Mouse (Mus musculus): ENCODE data around the gene Cpm. TPM values are rescaled to one million over a fixed set of nuclear protein-coding genes. Genes with fewer than 3 reads are reported as not detected.

Gene Cpm
- polyA plus RNA-seq, 1 experiment from 2014 or later: 32.8 TPM

DNA sequence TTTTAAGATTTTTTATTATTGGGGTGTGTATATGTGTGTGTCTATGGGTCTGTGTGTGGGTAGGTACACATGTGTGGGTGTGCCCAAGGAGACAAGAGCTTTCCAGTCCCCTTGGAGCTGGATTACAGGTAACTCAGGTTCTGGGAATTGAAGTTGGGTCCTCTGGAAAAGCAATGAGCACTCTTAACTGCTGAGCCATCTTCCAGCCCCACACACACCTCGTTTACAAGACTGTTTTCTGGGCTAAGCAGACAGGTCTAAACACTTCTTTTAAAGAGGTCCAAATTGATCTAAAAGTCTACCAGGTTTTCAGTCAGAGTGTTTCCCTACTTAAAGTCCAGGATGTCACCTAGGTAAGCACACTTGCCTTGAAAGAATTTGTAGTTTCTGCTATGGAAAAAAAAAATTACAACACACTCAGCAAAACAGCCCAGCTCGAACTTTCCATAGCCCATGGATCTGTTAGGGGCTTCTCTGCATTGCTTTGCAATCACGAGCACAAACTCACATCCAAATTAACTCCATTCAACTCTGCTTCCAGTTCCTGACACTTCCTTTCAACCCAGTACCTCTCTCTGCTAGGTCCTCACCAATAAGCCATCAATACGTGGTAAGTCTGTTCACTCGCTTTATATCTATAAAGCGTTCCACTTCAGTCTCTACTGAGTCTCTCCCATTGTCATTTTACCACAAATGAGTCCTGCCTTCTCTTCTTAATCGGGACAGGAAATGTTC, 36.8 kb upstream of the Cpm start:
- Histone ChIP-seq H3K27ac (ENCODE audit: low read depth, low read length) (no peak overlapping the region), H3K27me3 (replicated peaks; ENCODE audit: control insufficient read depth, insufficient read depth, low read length) (no peaks in the 10 kb centered on the region), H3K4me2 (replicated peaks; ENCODE audit: low read depth) (no peak overlapping the region), H3K36me3 (ENCODE audit: control insufficient read depth, insufficient read depth) (no peaks in the 10 kb centered on the region), H3K9me3 (ENCODE audit: control insufficient read depth) (no peaks in the 10 kb centered on the region), H3K4me3 (ENCODE audit: low read depth, low read length) (no peak overlapping the region), H3K9ac (ENCODE audit: low read depth, low read length) (no peak overlapping the region), H3K4me1 (replicated peaks; ENCODE audit: control insufficient read depth, insufficient read depth, low read length) (no peaks in the 10 kb centered on the region)
- no peak for ATAC-seq
- WGBS: 78% methylated on average over 7 of the region's 7 CpGs
- TF ChIP-seq CTCF (IDR thresholded peaks at IDR 0.05; ENCODE audit: low read depth): no peak

GRCm38 (mm10) chr10:117593041-117593570, 36.2 kb upstream of the Cpm start:
- no peak overlapping the region for H3K4me3 ChIP-seq (ENCODE audit: low read depth, low read length)
- no peak for TF ChIP-seq CTCF (IDR thresholded peaks at IDR 0.05; ENCODE audit: low read depth)
- no peak for ATAC-seq

DNA sequence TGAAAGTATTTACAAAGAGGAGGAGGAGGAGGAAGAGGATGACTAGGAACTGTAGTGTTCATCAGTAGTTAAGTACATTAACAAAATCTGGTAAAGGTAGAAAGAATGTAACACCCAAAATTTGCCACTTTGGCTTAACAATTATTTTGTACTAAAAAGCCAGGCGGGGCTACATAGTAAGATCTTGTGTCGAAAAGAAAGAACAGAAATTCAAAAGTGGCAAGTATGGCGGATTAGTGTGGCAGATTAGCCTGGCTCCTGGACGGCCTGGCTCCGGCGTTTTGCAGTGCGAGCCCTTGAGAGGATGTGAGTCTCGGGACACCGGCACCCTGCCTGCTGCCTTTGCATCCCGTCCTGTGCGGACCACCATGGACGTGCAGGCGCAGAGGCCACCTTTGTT, 35.4 kb upstream of the Cpm start:
- ATAC-seq: no peak
- TF ChIP-seq CTCF (IDR thresholded peaks at IDR 0.05; ENCODE audit: low read depth): no peak
- no peak overlapping the region for H3K9ac ChIP-seq (ENCODE audit: low read depth, low read length)
- 92% methylated on average over 13 of the region's 13 CpGs for WGBS
- no peak overlapping the region for H3K4me2 ChIP-seq (replicated peaks; ENCODE audit: low read depth)
- H3K4me1 ChIP-seq (replicated peaks; ENCODE audit: control insufficient read depth, insufficient read depth, low read length): no peaks in the 10 kb centered on the region
- H3K9me3 ChIP-seq (ENCODE audit: control insufficient read depth): no peaks in the 10 kb centered on the region
- H3K27ac ChIP-seq (ENCODE audit: low read depth, low read length): no peak overlapping the region
- no peaks in the 10 kb centered on the region for H3K27me3 ChIP-seq (replicated peaks; ENCODE audit: control insufficient read depth, insufficient read depth, low read length)
- H3K4me3 ChIP-seq (ENCODE audit: low read depth, low read length): no peak overlapping the region
- H3K36me3 ChIP-seq (ENCODE audit: control insufficient read depth, insufficient read depth): no peaks in the 10 kb centered on the region

More at GRCm38 (mm10) chr10:117593041-117593570, 36.2 kb upstream of the Cpm start:
- Histone ChIP-seq H3K36me3 (ENCODE audit: control insufficient read depth, insufficient read depth) (no peaks in the 10 kb centered on the region), H3K27me3 (replicated peaks; ENCODE audit: control insufficient read depth, insufficient read depth, low read length) (no peaks in the 10 kb centered on the region), H3K4me1 (replicated peaks; ENCODE audit: control insufficient read depth, insufficient read depth, low read length) (no peaks in the 10 kb centered on the region), H3K9me3 (ENCODE audit: control insufficient read depth) (no peaks in the 10 kb centered on the region), H3K4me2 (replicated peaks; ENCODE audit: low read depth) (no peak overlapping the region), H3K27ac (ENCODE audit: low read depth, low read length) (no peak overlapping the region), H3K9ac (ENCODE audit: low read depth, low read length) (no peak overlapping the region)
- 99% methylated on average over 5 of the region's 5 CpGs for WGBS

GRCm38 (mm10) chr10:117594291-117594850, 34.9 kb upstream of the Cpm start:
- Histone ChIP-seq H3K9ac (ENCODE audit: low read depth, low read length) (no peak overlapping the region), H3K9me3 (ENCODE audit: control insufficient read depth) (no peaks in the 10 kb centered on the region), H3K27ac (ENCODE audit: low read depth, low read length) (no peak overlapping the region), H3K4me3 (ENCODE audit: low read depth, low read length) (no peak overlapping the region), H3K27me3 (replicated peaks; ENCODE audit: control insufficient read depth, insufficient read depth, low read length) (no peaks in the 10 kb centered on the region), H3K36me3 (ENCODE audit: control insufficient read depth, insufficient read depth) (no peaks in the 10 kb centered on the region), H3K4me2 (replicated peaks; ENCODE audit: low read depth) (no peak overlapping the region), H3K4me1 (replicated peaks; ENCODE audit: control insufficient read depth, insufficient read depth, low read length) (no peaks in the 10 kb centered on the region)
- no peak for TF ChIP-seq CTCF (IDR thresholded peaks at IDR 0.05; ENCODE audit: low read depth)
- no peak for ATAC-seq
- WGBS: 90% methylated on average over 17 of the region's 17 CpGs

DNA sequence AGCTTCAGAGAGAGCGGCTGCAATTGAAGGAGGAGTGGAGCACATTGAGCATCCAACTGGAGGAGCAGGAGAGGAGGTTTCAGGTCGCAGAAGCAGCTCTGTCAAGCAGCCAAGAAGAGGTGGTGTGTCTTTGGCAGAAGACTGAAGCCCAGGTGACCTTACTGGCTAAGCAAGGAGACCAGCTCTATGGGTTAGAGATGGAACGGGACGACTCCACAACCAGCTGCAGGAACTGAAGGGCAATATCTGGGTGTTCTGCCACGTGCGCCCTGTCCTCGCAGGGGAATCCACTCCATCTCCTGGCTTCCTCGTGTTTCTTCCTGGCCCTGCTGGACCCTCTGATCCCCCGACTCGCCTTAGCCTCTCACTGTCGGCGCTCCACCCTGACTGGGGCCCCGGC, 34.4 kb upstream of the Cpm start:
- no peak for ATAC-seq
- no peak overlapping the region for H3K9ac ChIP-seq (ENCODE audit: low read depth, low read length)
- H3K9me3 ChIP-seq (ENCODE audit: control insufficient read depth): no peaks in the 10 kb centered on the region
- H3K27me3 ChIP-seq (replicated peaks; ENCODE audit: control insufficient read depth, insufficient read depth, low read length): no peaks in the 10 kb centered on the region
- no peaks in the 10 kb centered on the region for H3K4me1 ChIP-seq (replicated peaks; ENCODE audit: control insufficient read depth, insufficient read depth, low read length)
- no peak overlapping the region for H3K27ac ChIP-seq (ENCODE audit: low read depth, low read length)
- H3K36me3 ChIP-seq (ENCODE audit: control insufficient read depth, insufficient read depth): no peaks in the 10 kb centered on the region
- no peak for TF ChIP-seq CTCF (IDR thresholded peaks at IDR 0.05; ENCODE audit: low read depth)
- no peak overlapping the region for H3K4me3 ChIP-seq (ENCODE audit: low read depth, low read length)
- no peak overlapping the region for H3K4me2 ChIP-seq (replicated peaks; ENCODE audit: low read depth)
- WGBS: 82% methylated on average over 13 of the region's 13 CpGs

GRCm38 (mm10) chr10:117595442-117596164, 33.7 kb upstream of the Cpm start:
- no peaks in the 10 kb centered on the region for H3K4me1 ChIP-seq (replicated peaks; ENCODE audit: control insufficient read depth, insufficient read depth, low read length)
- no peak for ATAC-seq
- no peaks in the 10 kb centered on the region for H3K9me3 ChIP-seq (ENCODE audit: control insufficient read depth)
- H3K4me2 ChIP-seq (replicated peaks; ENCODE audit: low read depth): no peak overlapping the region
- WGBS: 76% methylated on average over 13 of the region's 13 CpGs
- H3K27ac ChIP-seq (ENCODE audit: low read depth, low read length): no peak overlapping the region
- no peak for TF ChIP-seq CTCF (IDR thresholded peaks at IDR 0.05; ENCODE audit: low read depth)
- no peak overlapping the region for H3K9ac ChIP-seq (ENCODE audit: low read depth, low read length)
- no peaks in the 10 kb centered on the region for H3K36me3 ChIP-seq (ENCODE audit: control insufficient read depth, insufficient read depth)
- H3K4me3 ChIP-seq (ENCODE audit: low read depth, low read length): no peak overlapping the region
- no peaks in the 10 kb centered on the region for H3K27me3 ChIP-seq (replicated peaks; ENCODE audit: control insufficient read depth, insufficient read depth, low read length)

All from intestine, postnatal 0 days (tissue).